Mouse (Mus musculus) liver, adult 2 months (tissue): ENCODE measurements around the gene Fnip2. TPM values are rescaled to one million over a fixed set of nuclear protein-coding genes. Genes with fewer than 3 reads are reported as not detected.

Experiments used
- DNase-seq: peaks from one replicate; pipeline ENCODE4 v3.0.0-alpha.2; 2011; ENCODE audit warnings: low read depth, low spot score; ENCODE audit errors: extremely low read depth
- H3K27ac ChIP-seq: fragments of 200-500 bp; replicated peaks from 2 replicates; pipeline ENCODE4 v1.5.1; 2012; ENCODE audit warnings: low read depth, mild to moderate bottlenecking, control low read depth, inconsistent platforms, low read length; ENCODE audit not compliant: insufficient read depth
- H3K27me3 ChIP-seq: fragments of 200-500 bp; 2 replicates; pipeline ENCODE4 v1.6.1; 2012; ENCODE audit warnings: mild to moderate bottlenecking, moderate library complexity, low read length, inconsistent platforms; ENCODE audit not compliant: control insufficient read depth, insufficient read depth
- H3K36me3 ChIP-seq: fragments of 200-500 bp; 2 replicates; pipeline ENCODE4 v1.6.1; 2012; ENCODE audit warnings: low read length, inconsistent platforms; ENCODE audit not compliant: control insufficient read depth, insufficient read depth
- H3K4me1 ChIP-seq: fragments of 200-500 bp; 2 replicates; pipeline ENCODE4 v1.6.1; 2011; ENCODE audit warnings: low read length; ENCODE audit not compliant: control insufficient read depth, insufficient read depth
- H3K4me3 ChIP-seq: fragments of 200-500 bp; 2 replicates; pipeline ENCODE4 v1.5.1; 2011; ENCODE audit warnings: low read depth, mild to moderate bottlenecking, control low read depth, low read length, moderate library complexity; ENCODE audit not compliant: insufficient read depth
- H3K79me2 ChIP-seq: fragments of 200-500 bp; 2 replicates; pipeline ENCODE4 v1.6.1; 2012; ENCODE audit warnings: inconsistent platforms, mild to moderate bottlenecking, low read length, moderate library complexity; ENCODE audit not compliant: control insufficient read depth, insufficient read depth
- H3K9ac ChIP-seq: fragments of 200-500 bp; 2 replicates; pipeline ENCODE4 v1.6.1; 2012; ENCODE audit warnings: low read depth, mild to moderate bottlenecking, control low read depth, inconsistent platforms, low read length
- CTCF ChIP-seq: fragments of 200-500 bp; IDR thresholded peaks from 2 replicates; pipeline ENCODE4 v1.5.1; 2011; ENCODE audit warnings: low read depth, low read length, control low read depth
- POLR2A ChIP-seq: fragments of 200-500 bp; IDR thresholded peaks from 2 replicates; pipeline ENCODE4 v1.6.1; 2011; ENCODE audit warnings: low read length, control low read depth; ENCODE audit not compliant: insufficient read depth; ENCODE audit errors: extremely low read depth
- WGBS: fragments of 180-500 bp; shearing (Covaris S2); methylation state at CpG from one replicate; pipeline ENCODE4 v1.1.7; 2018; 5-methylcytosine and 5-hydroxymethylcytosine counted together
- polyA plus RNA-seq: library from polyadenylated mRNA; depleted of rRNA; stranded (reverse); fragments of >200 nt; gene quantifications from 2 replicates; pipeline ENCODE4 v1.2.3, GENCODE M21; 2012; rRNA removed
- total RNA-seq: library from RNA; depleted of rRNA; stranded (reverse); fragments of >200 nt; gene quantifications from 2 replicates; pipeline ENCODE4 v1.2.3, GENCODE M21; 2014; rRNA removed

The Fnip2 gene
- total and polyA plus RNA-seq, 2 experiments = 6.3 to 46.7 TPM

DNA sequence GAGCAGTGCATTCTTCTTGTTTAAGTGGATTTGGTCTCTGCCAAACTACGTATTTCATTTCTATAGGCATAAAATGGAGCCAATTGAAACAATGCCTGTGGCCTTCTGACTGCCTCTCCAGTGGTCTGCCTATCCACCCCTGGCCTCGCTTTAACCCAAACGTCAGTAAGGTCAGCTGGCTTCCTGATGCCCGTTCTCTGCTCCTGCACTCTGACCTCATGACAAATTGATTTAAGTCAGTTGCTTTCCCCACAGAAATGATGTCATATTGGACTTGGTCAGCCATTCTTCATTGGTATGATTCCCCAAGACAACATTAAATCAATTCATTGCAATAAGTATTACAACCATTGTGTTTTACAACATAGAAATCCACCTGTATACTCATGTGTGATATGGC, 159.1 kb downstream of the Fnip2 start:
- Histone ChIP-seq H3K9ac (no peak overlapping the region), H3K4me3 (no peak overlapping the region), H3K79me2 (no peaks in the 10 kb centered on the region), H3K27ac (no peak overlapping the region), H3K27me3 (no peaks in the 10 kb centered on the region), H3K36me3 (no peaks in the 10 kb centered on the region), H3K4me1 (no peaks in the 10 kb centered on the region)
- DNase-seq = peak; percentile 54
- TF ChIP-seq POLR2A (no peak), CTCF (no peak)
- WGBS = 34% methylated on average over 4 of the region's 4 CpGs

Other genes starting within 250 kb of the Fnip2 start
- gene Gm17359, start 231.1 kb downstream of the Fnip2 start, total RNA-seq = 0.09 and 0.13 TPM in 2 replicates
- 0.13 TPM in 1 of 2 replicates, not detected in the other for gene Gm17359, start 231.1 kb downstream of the Fnip2 start, polyA plus RNA-seq
- gene Ppid, start 23.5 kb upstream of the Fnip2 start, total RNA-seq = 29.5 and 33.3 TPM in 2 replicates
- 5.7 and 7.1 TPM in 2 replicates for gene Ppid, start 23.5 kb upstream of the Fnip2 start, polyA plus RNA-seq
- 0.37 and 0.74 TPM in 2 replicates for gene 4930579G24Rik, start 61.3 kb upstream of the Fnip2 start, total RNA-seq
- 0.35 and 0.55 TPM in 2 replicates for gene 4930579G24Rik, start 61.3 kb upstream of the Fnip2 start, polyA plus RNA-seq
- 199 and 240 TPM in 2 replicates for gene Etfdh, start 61.7 kb upstream of the Fnip2 start, total RNA-seq
- gene Etfdh, start 61.7 kb upstream of the Fnip2 start, polyA plus RNA-seq = 664 and 680 TPM in 2 replicates
- gene Rxfp1, start 170.1 kb upstream of the Fnip2 start, total RNA-seq = not detected in 2 replicates
- not detected in 2 replicates for gene Rxfp1, start 170.1 kb upstream of the Fnip2 start, polyA plus RNA-seq